Mouse (Mus musculus): ENCODE data around the gene Acp6.

Acp6 gene

DNA sequence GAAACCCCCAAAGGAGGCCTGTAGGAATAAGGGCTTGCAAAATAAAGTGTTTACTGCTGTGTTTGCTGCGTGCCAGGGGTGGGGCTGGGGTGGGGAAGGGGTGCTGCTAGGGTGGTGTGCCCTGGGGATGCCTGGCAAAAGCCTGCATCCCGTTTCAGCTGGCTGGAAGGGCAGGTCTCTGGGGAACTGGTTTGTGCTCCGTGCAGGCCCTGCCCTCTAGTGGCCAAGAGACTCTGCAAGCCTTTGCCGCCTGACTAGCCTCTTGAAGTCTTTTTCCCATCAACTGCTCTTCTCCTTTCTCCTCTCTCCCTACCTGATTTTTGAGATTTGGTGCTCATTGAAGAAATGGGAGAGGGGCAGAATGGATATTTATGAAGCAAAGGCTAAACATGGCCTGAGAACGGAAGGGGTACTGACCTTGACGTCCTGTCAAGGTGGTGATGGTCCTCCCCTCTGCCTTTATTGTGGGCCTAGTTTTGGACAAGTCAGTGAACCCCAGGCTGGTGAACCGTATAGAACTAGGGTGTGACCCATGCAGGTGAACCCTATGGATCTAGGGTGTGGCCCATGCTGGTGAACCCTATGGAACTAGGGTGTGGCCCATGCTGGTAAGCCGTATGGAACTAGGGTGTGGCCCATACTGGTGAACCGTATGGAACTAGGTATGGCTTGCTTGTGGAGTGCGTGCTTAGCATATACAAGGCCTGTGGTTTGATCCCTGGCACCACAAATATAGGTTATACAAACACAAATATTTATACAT is 26.7 kb downstream of the Acp6 start:
- in situ Hi-C loops (cut with MboI; ENCODE audit: low sequenced_read_pairs), result no loop called here

DNA sequence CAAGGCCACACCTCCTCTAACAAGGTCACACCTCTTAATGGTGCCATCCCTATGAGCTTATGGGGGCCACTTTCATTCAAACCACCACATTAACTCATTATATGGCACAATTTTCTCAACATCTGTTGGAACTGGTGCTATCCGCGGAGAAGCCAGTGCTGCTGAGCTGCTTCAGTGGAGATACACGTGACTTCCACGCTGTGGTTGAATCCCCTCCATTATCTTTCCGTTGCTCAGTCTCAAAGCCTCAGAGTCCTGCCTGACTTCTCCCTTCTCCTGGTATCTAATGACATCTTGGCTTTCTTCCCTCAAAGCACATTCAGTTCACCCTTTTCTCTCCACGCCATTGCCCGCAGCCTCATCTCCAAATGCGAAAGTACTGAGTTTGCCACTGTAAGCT is 38.0 kb downstream of the Acp6 start:
- in situ Hi-C loops (cut with MboI; ENCODE audit: low sequenced_read_pairs), result no loop called here

DNA sequence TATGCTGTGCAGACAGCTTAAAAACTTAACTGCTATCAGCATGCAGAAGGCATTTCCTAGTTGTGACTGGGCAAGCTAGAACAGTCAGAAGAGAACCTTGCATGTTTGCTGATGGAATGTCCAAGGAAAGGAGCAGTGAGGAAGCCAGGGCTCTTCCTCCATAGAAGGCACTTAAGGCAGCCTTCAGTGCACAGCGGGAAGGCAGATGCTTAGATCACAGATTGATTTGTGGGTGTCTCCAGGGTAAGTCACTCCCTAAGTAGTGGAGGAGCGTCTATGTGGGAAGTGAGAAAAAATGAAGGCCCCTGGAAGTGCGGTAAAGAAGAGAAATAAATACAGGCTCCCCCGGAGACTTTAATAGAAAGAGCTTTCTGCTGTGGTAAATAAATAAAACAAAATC is 40.7 kb downstream of the Acp6 start:
- in situ Hi-C loops (cut with MboI; ENCODE audit: low sequenced_read_pairs), result no loop called here

DNA sequence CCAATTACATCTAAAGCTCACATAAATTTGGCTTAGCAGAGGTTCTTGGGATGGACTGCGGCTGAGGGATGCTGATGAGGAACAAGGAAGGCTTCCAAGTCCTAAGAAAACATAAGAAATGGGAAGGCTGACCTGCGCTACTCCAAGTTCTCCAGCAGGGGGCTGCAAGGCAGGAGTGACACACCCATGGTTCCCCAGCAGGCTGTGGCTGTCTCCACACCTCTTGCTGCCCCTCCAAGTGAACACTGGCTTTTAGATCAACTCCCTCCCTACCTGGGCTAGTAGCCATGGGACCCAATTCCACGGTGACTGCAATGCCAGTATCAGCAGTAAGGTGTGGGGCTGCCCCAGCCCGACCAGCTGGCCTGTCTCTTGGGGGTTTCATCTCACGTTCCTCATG is 43.4 kb downstream of the Acp6 start:
- in situ Hi-C loops (cut with MboI; ENCODE audit: low sequenced_read_pairs), result loop anchor here (10.0 kb wide), 1 partner anchor 133 kb away; no protein-coding TSS in a partner anchor

DNA sequence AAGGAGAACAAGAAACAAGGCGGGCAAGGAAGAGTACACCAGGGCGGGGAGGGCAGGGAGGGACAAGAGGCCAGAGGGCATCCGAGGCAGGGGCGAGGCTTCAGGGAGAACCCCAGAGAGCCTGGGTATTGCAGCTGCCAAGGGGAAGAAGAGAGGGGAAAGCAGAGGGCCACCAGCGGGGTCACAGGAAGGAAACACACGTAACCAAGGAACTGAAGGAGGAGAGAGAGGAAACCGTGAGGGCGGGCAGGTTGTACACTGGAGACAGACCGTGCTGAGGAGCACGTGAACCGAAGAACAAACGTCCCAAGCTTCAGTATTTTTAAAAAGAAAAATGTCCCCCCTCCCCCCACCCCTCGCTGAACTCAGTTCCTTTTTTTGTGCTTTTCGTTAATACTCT is 45.3 kb downstream of the Acp6 start:
- in situ Hi-C loops (cut with MboI; ENCODE audit: low sequenced_read_pairs), result loop anchor here (10.0 kb wide), 1 partner anchor 131 kb away; no protein-coding TSS in a partner anchor

DNA sequence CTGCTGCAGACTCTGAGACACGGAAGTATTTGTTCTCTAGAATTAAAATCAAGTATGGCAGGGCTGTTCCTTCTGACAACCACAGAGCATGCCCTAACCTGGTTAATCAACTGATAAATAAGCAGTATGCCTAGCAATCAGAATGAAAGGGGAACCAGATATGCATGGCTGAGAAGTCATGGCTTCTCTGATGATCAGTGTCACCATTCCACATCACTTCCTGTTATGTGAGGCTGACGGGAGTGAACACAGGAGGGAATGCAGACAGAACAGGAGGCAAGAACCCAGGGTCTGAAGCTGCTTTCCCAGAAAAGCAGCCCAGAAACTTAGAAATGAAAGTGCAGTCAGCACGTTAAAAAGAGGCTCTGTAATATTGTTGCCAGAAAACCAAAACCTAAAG is 47.9 kb downstream of the Acp6 start:
- in situ Hi-C loops (cut with MboI; ENCODE audit: low sequenced_read_pairs), result loop anchor here (10.0 kb wide), 1 partner anchor 128 kb away; no protein-coding TSS in a partner anchor

DNA sequence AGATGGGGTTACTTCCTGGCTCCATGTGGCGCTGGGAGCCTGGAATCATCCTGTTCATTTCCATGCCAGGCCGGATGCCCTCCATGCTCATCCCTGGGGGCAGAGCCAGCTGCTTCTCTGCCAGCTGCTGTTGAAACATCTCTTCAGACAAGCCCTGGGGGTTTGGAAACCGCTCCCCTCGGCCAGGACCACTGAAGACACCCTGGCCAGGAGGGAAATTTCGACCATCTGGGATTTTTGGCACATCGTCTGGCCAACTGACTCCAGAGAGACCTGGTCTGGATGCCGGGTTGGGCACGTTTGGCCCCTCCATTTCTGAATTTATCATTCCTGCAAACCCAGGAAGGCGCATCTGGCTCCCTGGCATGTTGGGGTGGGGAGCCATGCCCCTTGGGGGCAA is 50.8 kb downstream of the Acp6 start:
- in situ Hi-C loops (cut with MboI; ENCODE audit: low sequenced_read_pairs), result loop anchor here (10.0 kb wide), 1 partner anchor 125 kb away; no protein-coding TSS in a partner anchor

DNA sequence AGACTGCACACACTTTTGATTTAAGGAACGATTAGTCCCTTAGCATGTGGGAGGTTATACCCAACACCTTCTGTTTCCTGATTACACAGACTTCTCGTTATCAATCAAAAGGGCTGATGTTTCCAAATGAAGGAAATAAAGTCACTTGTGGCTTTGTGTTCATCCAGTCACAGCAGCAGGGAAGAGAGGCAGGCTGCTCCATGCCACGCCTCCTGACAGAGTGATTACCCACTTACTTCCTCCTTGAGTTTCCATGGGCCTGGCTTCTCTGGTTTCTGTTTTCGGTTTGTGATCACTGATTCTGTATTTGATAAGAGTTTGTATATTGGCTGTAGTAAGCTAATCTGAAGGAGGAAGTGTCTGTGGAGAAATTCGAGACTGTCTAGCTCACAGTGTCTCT is 52.6 kb downstream of the Acp6 start:
- in situ Hi-C loops (cut with MboI; ENCODE audit: low sequenced_read_pairs), result no loop called here

DNA sequence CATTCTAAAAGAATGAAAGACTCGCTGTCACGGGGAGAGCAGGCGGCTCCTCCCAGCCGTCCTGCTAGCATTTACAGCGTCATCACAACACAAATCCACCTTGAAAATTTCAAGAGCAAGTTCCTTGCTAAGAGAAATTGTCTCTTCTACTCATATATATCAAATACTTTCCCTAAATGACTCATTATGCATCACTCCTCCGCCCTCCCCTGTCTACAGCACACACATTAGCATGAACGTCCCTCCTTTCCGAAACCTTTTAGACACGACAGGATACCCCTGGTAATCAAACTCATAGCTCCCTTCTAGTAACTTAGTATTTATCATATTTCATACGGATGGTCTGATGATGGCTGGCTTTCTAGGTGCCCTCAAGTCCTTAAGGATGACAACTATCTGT is 55.3 kb downstream of the Acp6 start:
- in situ Hi-C loops (cut with MboI; ENCODE audit: low sequenced_read_pairs), result no loop called here

DNA sequence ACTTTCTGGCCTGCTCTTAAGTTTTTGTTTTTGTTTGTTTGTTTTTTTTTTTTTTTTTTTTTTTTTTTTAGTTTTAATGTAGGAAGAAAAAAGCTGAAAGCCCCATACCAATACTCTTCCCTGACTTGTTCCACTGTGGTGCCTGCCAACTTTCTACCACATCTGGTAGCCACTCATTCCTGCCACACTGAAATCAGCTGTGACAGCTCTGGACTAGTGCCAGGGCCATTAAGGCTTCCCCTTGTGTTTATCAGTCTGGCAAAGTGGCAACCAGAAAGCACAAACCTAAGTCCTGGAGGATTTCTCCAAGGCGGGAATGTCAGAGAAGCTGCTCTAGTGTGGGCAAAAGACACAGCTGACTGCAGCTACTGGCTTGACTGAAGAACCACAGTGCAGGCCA is 55.9 kb downstream of the Acp6 start:
- in situ Hi-C loops (cut with MboI; ENCODE audit: low sequenced_read_pairs), result no loop called here

DNA sequence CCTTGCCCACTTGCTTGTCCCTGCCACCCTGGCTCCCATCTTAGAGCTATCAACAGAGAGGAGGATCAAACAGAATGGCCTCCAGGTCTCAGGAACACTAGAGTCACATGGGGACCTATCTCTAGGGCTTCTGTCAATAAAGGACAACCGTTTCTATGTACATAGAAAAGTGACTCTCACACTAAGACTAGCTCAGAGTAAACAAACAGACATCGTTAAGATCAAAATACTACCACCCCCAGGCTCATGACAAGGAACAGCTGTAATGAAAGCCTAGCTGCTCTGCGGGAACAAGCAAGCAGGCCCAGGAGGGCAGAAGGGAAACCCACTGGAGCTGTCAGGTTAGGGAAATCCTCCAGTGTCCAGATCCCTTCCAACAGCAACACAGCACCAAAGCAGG is 56.9 kb downstream of the Acp6 start:
- in situ Hi-C loops (cut with MboI; ENCODE audit: low sequenced_read_pairs), result no loop called here

DNA sequence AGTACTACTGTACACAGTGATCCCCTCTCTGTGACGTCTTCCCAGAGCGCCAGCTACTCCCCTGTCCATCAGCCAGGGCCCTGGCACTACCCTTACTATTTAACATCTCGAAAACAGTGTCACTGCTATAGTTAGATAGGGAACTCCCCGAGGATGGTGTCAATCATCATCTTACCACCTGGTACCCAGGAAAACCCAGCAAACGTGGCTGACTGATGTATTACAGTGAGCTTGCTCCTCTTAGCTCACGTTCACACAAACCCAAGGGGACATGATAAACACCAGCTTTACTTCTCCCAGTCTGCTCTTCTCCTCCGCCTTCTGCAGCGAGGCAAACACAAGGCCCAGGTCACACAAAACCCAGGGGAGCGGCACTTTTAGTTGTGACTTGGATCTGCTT is 64.7 kb downstream of the Acp6 start:
- in situ Hi-C loops (cut with MboI; ENCODE audit: low sequenced_read_pairs), result no loop called here

DNA sequence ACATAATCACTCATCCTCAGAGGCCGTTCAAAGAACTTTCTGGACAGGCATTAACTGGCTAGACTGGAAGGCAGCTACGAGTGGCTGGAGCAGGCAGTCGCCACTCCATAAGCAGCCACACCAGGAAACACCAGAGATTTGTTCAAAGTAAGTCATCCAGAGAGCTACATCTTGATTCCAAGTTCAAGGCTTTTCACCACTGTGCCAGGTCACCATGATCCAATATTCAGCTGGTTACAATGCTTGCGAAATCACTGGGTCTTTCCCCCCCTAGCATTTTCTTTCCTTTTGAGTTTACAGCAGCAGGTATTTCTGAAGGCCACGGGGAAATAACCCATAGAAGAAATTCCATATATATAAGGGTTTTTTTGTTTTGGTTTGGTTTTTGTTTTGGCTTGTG is 66.7 kb downstream of the Acp6 start:
- in situ Hi-C loops (cut with MboI; ENCODE audit: low sequenced_read_pairs), result no loop called here

DNA sequence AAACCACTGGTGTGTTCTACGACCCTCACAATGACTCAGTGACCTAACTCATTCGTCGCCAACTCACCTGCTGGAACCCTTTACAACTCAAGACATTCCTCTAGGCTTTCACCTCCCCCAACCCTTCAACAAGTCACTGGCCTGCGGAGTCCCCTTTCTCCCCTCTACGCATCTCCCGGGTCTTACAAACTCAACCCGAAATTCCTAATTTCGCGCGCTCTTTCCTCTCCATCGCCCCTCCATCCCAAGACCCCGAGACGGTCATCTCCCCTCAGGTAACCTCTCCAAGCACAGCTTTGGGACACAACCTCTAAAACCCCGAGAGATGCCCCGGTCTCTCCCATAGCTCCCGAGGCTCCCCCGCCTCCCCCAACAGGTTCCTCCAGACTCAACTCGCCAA is 68.1 kb downstream of the Acp6 start:
- in situ Hi-C loops (cut with MboI; ENCODE audit: low sequenced_read_pairs), result no loop called here
